Mouse (Mus musculus) right cerebral cortex, postnatal 4 days (tissue): ENCODE data around the gene Klra1.
"Not testable (repeated sequence)": the region's sequence is repeated elsewhere in the genome, so short reads cannot be mapped to it uniquely, and the experiment has no call there.

ENCODE experiments used
- DNase-seq: peaks from one replicate; pipeline ENCODE4 v3.0.0-alpha.2; 2022

The Klra1 gene

GRCm38 (mm10) chr6:130386750-130387149, at the start of gene Klra1:
Gene Klra1, minus strand, starts transcription at chr6:130386874.
- DNase-seq = no peak

- DNase-seq = no peak
Observed at GRCm38 (mm10) chr6:130429511-130429910, 42.8 kb upstream of the Klra1 start.

- DNase-seq = no peak
Observed at GRCm38 (mm10) chr6:130419158-130419557, 32.5 kb upstream of the Klra1 start.

- no peak for DNase-seq
Observed at GRCm38 (mm10) chr6:130404882-130405281, 18.2 kb upstream of the Klra1 start.

GRCm38 (mm10) chr6:130385803-130386202, 871 bp downstream of the Klra1 start:
- DNase-seq = no peak

GRCm38 (mm10) chr6:130382375-130382774, 4.3 kb downstream of the Klra1 start:
- DNase-seq = no peak

- not testable (repeated sequence) for DNase-seq
Observed at GRCm38 (mm10) chr6:130345381-130345780, 41.3 kb downstream of the Klra1 start.

GRCm38 (mm10) chr6:130341973-130342372, 44.7 kb downstream of the Klra1 start:
- not testable (repeated sequence) for DNase-seq

- DNase-seq = no peak
Observed at GRCm38 (mm10) chr6:130337411-130337810, 49.3 kb downstream of the Klra1 start, which contains the start of gene Klra3. Gene Klra3, minus strand, starts transcription at chr6:130337574.
